ENCODE assay signal across 10 mouse cellular contexts in the genomic region with DNA sequence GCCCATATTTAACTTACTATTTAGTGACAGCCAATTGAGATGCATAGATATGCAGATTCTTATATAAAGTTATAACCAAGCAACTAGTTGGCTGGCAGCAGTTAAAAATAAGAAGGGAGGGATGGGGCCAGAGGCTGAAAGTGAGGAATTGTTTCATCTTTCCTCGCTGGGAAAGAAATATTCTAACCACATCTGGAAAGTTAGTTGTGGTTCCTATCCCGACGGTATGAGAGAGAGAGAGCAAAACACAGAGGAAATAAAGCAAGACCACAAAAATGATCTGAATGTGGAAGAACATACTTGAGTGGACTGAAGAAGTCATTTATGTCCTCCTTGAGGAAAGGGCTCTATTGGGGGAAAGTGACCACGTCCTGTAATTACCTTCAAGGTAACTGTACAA.
"Had no signal": no experiment of that assay in that cellular context is flagged by ENCODE, and none has a peak within 500 bp of the region (broad histone marks: within the 10 kb centered on the region; RNA-seq: fewer than 3 reads in every experiment).

No protein-coding gene starts in this region.

- H3K9me3 ChIP-seq: liver, embryonic 13.5 days; midbrain, embryonic 12.5 days had no signal

- H3K27me3 ChIP-seq: liver, embryonic 13.5 days; midbrain, embryonic 12.5 days had no signal

- H3K9ac ChIP-seq: liver, embryonic 13.5 days; midbrain, embryonic 12.5 days had no signal

- DNase-seq: kidney, postnatal 14 days; layer of hippocampus, adult 9-11 months; layer of hippocampus, postnatal 36 days; liver; liver, embryonic 13.5 days; lung, adult 18-20 months; right cerebral cortex, postnatal 14 days; thymus, postnatal 4 days had no signal

- H3K27ac ChIP-seq: liver, embryonic 13.5 days; midbrain, embryonic 12.5 days; stomach, postnatal 0 days had no signal

- H3K4me3 ChIP-seq: liver, embryonic 13.5 days; midbrain, embryonic 12.5 days had no signal

- H3K4me2 ChIP-seq: liver, embryonic 13.5 days; midbrain, embryonic 12.5 days had no signal

- H3K36me3 ChIP-seq: liver, embryonic 13.5 days; midbrain, embryonic 12.5 days had no signal

- H3K4me1 ChIP-seq: liver, embryonic 13.5 days; midbrain, embryonic 12.5 days had no signal
